Mouse (Mus musculus) spleen, postnatal 36 days (tissue): Measurements from ENCODE around the gene Vmn1r124.
"Not testable (repeated sequence)": the region's sequence is repeated elsewhere in the genome, so short reads cannot be mapped to it uniquely, and the experiment has no call there.

Source experiments
- DNase-seq, 2 experiments: peaks; one replicate each; pipeline ENCODE4 v3.0.0; 2022; ENCODE audit warnings: low spot score in 2 of 2, mixed read lengths in 1 of 2

The Vmn1r124 gene

GRCm38 (mm10) chr7:21260517-21260916 lies at the start of gene Vmn1r124:
Gene Vmn1r124 (minus strand): TSS chr7:21260617.
- DNase-seq: not testable (repeated sequence)

DNA sequence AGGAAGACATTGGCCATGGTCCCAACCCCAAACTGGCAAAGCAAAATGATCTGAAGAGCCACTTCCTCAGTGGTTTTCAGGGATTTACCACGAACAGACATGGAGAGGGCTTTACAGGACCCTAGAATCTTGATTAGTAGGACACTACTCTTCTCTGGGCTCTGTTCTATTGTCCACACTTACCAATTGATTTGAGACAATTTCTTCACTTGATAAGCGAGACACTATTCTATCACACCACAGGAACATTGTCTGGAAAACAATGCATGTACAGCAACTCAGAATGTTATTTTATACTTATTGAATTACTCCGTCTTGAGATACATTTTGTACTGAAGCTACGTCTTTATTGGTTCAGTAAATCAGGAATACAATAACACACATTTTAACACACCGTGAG lies 41.0 kb upstream of the Vmn1r124 start, which contains the start of gene Vmn1r126:
Gene Vmn1r126 (minus strand): TSS at position 101 of the 400 bp plus-strand sequence.
- DNase-seq: not testable (repeated sequence)

DNA sequence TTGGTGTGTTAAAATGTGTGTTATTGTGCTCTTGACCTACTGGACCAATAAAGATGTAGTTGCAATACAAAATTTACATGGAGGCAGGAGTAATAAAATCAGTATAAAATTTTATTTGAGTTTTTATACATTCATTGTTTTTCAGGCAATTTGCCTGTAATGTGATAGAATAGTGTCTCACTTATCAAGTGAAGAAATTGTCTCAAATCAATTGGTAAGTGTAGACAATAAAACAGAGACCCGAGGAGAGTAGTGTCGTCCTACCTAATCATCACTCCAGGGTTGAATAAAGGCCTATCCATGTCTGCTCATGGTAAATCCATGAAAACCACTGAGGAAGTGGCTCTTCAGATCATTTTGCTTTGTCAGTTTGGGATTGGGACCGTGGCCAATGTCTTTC lies 11.5 kb upstream of the Vmn1r124 start, which contains the start of gene Vmn1r125:
Gene Vmn1r125 (plus strand): TSS at position 301 of the 400 bp plus-strand sequence.
- not testable (repeated sequence) for DNase-seq
